Mouse (Mus musculus): Measurements from ENCODE around the gene Dner.

Gene Dner

GRCm38 (mm10) chr1:84695517-84696411, at the start of gene Dner:
Dner (minus strand) TSS chr1:84696221.
- DNase-seq, result peak; percentile 72

GRCm38 (mm10) chr1:84742156-84742555, 46.1 kb upstream of the Dner start:
- DNase-seq, result no peak

GRCm38 (mm10) chr1:84740080-84740479, 44.1 kb upstream of the Dner start:
- no peak for DNase-seq

- no peak for DNase-seq
These were observed 41.1 kb upstream of the Dner start for GRCm38 (mm10) chr1:84737097-84737496.

- no peak for DNase-seq
These were observed 37.8 kb upstream of the Dner start for GRCm38 (mm10) chr1:84733799-84734198.

- no peak for DNase-seq
These were observed 35.7 kb upstream of the Dner start for GRCm38 (mm10) chr1:84731763-84732162.

GRCm38 (mm10) chr1:84722841-84723240, 26.8 kb upstream of the Dner start:
- DNase-seq, result no peak

- no peak for DNase-seq
These were observed 26.4 kb upstream of the Dner start for GRCm38 (mm10) chr1:84722371-84722770.

GRCm38 (mm10) chr1:84721942-84722341, 25.9 kb upstream of the Dner start:
- DNase-seq, result no peak

- no peak for DNase-seq
These were observed 14.1 kb upstream of the Dner start for GRCm38 (mm10) chr1:84709810-84710785.

GRCm38 (mm10) chr1:84709406-84709805, 13.4 kb upstream of the Dner start:
- DNase-seq, result no peak

GRCm38 (mm10) chr1:84700254-84700653, 4.2 kb upstream of the Dner start:
- no peak for DNase-seq

GRCm38 (mm10) chr1:84697136-84697535, 1.1 kb upstream of the Dner start:
- peak; percentile 62 for DNase-seq

- DNase-seq, result no peak
These were observed 1.1 kb downstream of the Dner start for GRCm38 (mm10) chr1:84694688-84695474.

GRCm38 (mm10) chr1:84677910-84678309, 18.1 kb downstream of the Dner start:
- DNase-seq, result no peak

- DNase-seq, result no peak
These were observed 27.7 kb downstream of the Dner start for GRCm38 (mm10) chr1:84668100-84668846.

GRCm38 (mm10) chr1:84667660-84668059, 28.4 kb downstream of the Dner start:
- DNase-seq, result no peak

- no peak for DNase-seq
These were observed 31.5 kb downstream of the Dner start for GRCm38 (mm10) chr1:84664377-84665118.

GRCm38 (mm10) chr1:84646781-84647180, 49.2 kb downstream of the Dner start:
- no peak for DNase-seq

GRCm38 (mm10) chr1:84640463-84640862, 55.6 kb downstream of the Dner start:
- no peak for DNase-seq

- no peak for DNase-seq
These were observed 59.1 kb downstream of the Dner start for GRCm38 (mm10) chr1:84636890-84637289.

Data from thymus, postnatal 4 days (tissue).